Mouse (Mus musculus) urinary bladder, postnatal 36 days (tissue): ENCODE results near the gene Ankrd55.
A peak's percentile ranks its signal among the peaks of the same experiment; 100 is the strongest.

ENCODE experiments used
- DNase-seq, 2 experiments: peaks; one replicate each; pipeline ENCODE4 v3.0.0; 2022; ENCODE audit warnings: low spot score in 2 of 2, mixed read lengths in 1 of 2

Ankrd55 gene

GRCm38 (mm10) chr13:112343628-112344009 lies 55.4 kb downstream of the Ankrd55 start:
- DNase-seq = no peak

- no peak for DNase-seq
Measured at GRCm38 (mm10) chr13:112344270-112344864, 56.1 kb downstream of the Ankrd55 start.

DNA sequence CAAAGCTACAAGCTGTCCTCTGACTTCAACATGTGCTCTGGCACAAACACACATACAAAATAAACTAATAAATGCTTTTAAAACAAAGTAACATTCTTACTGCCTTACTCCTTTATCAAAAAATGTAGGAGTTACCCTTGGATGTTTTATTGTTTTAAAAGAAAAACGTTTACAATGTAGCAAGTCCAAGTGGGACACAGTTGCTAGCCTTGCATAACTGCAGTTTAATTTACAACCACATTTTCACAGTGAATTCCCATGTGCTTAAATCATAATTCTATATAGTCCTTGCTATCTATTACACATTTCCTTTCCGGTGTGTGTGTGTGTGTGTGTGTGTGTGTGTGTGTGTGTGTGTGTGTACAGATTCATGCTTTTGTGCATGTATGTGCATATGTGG lies 57.3 kb downstream of the Ankrd55 start:
- DNase-seq = no peak

DNA sequence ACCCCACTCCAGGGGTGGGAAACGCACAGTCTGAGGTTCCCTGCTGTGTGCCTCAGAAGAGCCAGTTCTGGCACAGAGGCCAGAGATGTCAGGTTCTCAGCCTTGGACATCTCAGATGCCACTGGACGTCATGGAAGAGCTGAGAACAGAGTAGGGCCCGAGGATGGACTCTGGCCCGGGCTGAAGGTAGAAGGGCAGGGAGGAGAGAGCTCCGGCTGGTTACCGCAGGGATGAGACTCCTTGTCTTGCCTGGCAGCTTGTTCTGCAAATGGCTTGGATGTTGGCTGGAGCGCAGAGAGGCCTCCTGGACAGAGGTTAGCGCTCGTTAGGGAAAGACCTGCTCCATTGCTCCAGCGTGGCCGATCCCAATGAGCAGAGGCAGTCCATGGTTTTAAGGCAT lies 57.8 kb downstream of the Ankrd55 start:
- DNase-seq = no peak

DNA sequence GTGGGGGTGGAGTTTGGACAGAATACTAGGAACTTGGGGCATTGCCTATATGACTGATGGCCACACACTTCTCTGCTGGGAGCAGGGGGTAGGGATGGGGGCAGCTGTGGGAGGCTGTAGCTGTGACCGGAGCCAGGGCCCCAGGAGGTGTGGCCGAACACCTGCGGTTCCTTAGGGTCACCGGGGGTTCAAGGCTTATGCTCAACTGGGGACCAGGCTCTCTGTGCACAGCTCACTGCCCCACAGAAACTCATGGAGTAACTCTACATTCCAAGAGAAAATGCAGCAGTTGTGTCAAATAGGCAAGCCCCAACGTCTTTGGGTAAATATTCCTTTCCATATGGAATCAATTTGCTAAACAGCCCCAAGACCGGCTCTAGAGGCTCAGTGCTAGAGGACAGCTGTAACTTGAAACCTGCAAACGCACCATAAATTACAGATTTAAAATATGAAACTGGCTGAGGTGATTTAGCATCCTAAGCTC lies 58.5 kb downstream of the Ankrd55 start:
- DNase-seq = no peak

GRCm38 (mm10) chr13:112348250-112348649 lies 60.0 kb downstream of the Ankrd55 start:
- no peak for DNase-seq

GRCm38 (mm10) chr13:112348896-112349484 lies 60.7 kb downstream of the Ankrd55 start:
- DNase-seq = no peak

DNA sequence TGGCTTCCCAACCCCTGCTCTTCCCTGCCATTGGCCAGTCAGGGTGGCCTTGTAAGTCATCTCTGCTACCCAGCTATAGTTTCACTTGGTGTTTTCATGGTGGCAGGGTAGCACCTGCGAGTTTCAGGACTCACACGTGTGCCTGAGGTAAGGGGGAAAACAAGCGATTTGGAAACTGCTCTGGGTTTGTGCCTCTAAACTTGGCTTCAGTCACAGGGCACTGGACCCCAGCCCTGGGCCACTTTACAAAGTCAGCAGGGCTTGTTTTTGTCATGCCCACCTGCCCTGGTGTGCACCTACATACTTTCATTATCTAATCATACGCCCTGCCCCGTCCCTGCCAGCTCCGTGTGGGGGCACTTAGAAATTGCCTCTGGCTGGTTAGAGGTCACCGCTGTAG lies 61.2 kb downstream of the Ankrd55 start:
- DNase-seq = no peak

GRCm38 (mm10) chr13:112351943-112352342 lies 63.7 kb downstream of the Ankrd55 start:
- no peak for DNase-seq

DNA sequence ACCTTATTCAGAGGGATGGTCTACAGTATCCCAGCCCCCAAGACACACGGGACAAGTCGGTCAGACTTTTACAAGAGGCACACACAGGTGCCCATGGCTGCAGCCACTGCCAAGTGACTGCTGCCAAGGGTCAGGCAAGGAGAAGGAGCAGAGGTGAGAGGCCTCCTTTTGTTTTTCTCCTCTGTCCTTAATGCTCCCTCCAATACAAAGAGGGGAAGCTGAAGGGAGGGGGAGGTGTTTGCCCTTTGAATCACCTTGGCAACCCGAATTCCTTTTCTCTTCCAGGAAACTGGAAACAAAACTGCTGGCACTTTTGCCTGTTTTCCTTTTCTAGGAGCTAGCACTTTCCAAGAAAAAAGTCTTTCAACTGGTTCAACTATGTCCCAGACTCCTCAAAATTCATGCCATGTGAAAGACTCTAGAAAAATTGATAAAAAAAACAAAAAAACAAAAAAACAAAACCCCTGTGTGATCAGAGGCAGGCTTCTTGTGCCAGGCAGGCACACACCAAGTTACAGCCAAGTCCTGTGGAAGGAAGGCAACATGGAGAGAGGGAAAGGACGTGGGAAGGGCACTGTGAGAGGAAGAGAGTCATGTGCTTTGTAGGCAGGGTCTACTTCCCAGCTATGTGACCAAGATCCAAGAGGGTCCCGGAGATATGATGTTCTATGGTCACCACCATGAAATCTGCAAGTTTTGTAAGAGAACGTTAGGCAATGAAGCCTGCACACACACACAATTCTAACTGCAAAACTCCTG lies 66.0 kb downstream of the Ankrd55 start:
- no peak for DNase-seq

- no peak for DNase-seq
Measured at GRCm38 (mm10) chr13:112354958-112355357, 66.7 kb downstream of the Ankrd55 start.

- no peak for DNase-seq
Measured at GRCm38 (mm10) chr13:112355794-112356486, 67.7 kb downstream of the Ankrd55 start.

DNA sequence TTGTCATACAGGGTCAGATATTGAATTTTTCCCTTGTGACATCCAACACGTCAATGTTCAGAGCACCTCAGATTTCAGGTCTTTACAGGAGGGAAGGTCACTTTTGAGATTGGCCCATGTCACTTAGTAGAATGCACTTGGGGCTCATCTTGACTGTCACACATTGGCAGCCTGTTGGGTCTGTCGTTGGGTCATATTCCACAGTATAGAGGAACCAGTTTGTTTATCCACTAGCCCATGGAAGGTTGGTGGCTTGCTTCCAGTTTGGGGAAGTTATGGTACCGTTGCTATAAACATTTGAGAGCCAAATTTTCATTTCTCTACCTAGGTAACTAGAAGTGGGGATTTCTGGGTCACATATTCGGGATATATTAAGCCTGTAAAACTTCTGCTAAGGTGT lies 73.3 kb downstream of the Ankrd55 start:
- no peak for DNase-seq

DNA sequence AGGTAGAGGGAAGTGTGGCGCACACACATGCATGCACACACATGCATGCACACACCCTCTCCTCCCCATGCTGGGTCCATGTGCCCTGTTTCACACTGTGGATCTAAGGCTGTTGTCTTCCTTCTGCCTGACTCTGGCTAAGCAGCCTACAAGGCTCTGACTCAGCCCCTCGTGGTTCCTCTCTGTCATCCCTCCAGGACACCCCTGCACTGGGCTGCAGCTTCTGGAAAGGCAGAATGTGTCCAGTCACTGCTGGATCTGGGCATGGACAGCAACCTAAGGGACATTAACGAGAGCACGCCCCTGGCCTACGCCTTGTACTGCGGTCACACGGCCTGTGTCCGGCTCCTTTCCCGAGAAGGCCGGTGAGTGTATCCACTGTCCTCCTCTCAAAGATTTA lies 75.0 kb downstream of the Ankrd55 start:
- DNase-seq = peak; percentile 59

DNA sequence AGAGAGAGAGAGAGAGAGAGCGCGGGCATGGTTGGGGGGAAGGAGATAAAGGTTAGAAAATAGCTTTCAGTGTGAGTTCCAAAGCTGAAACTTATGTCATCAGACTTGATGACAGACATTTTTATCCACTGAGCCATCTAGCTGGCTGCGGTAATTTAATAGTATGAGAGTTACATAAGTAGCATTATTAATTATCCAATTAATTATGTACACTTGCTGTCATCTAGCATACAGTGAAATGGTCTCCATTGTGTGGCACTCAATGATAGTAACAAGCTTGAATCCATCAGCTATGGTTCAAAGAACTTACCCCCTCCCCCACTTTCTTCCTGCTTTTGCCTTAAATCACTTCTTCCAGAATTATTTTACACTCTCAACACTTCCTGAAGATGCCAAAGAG lies 75.5 kb downstream of the Ankrd55 start:
- no peak for DNase-seq

- DNase-seq = no peak
Measured at GRCm38 (mm10) chr13:112364698-112365097, 76.4 kb downstream of the Ankrd55 start.

- no peak for DNase-seq
Measured at GRCm38 (mm10) chr13:112365303-112365702, 77.1 kb downstream of the Ankrd55 start.

GRCm38 (mm10) chr13:112365762-112366161 lies 77.5 kb downstream of the Ankrd55 start:
- DNase-seq = peak in 1 of 2 experiments; percentile 35

DNA sequence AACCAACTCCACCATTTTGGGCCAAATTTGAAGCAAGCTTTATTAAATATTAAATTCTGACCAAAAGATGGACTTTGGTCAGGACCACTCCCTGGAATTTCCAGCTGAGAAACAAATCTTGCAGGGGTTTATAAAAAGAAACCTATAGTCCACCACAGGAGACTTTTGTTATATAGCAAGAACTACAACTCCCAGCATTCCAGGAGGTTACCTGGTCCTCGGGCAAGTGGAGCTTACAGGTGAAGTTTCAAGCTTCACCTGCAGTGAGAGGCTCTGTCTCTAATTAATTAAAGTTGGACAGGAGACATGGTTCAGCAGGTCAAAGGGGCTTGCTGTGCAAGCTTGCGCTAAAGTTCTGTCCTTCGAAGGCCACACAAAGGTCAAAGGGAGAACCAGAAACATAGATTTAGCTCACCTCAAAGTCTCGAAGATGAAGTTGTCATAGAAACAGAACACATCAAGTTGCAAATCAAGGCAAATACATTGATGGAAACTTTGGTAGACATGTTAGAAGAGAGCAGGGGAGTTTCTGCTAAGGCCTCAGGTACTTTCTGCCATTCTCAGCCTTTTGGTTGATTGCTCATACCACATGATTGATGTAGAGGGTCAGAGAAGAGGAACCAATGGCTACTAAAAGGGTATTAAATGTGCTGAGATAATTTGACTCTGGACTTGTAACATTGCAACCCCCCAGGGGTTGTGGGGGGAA lies 78.2 kb downstream of the Ankrd55 start:
- no peak for DNase-seq

DNA sequence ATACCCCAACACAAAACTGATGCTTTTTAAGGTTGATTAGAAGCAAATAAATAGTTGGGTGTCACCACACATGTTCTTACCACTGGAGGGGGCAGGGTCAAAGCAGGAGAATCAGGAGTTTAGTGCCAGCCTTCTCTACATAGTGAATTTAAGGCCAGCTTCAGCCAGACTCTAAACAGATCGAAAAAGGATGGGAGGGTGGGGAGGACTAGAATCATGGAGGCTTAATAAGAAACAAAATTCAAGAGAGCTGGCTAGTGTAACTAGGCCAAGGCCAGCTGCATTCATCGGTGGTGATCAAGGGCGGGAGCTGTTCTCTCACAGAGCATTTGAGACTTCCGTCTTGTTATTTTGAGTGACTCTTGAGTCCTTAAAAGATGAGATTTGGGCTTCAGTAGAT lies 83.5 kb downstream of the Ankrd55 start:
- DNase-seq = no peak

GRCm38 (mm10) chr13:112375766-112376165 lies 87.5 kb downstream of the Ankrd55 start:
- peak in 1 of 2 experiments; percentile 14 for DNase-seq
